Mouse (Mus musculus) intestine, embryonic 16.5 days (tissue): ENCODE data around the gene Ryr1. TPM values are rescaled to one million over a fixed set of nuclear protein-coding genes. Genes with fewer than 3 reads are reported as not detected.

Source experiments
- ATAC-seq: fragments of 200-750 bp; cut with Nextera tagmentation; 2 replicates; pipeline ENCODE4 v1.8.0; 2017; ENCODE audit warnings: moderate TSS enrichment, moderate library complexity
- H3K27ac ChIP-seq: fragments of 300-500 bp; sonication (generic); 2 replicates; pipeline ENCODE4 v1.5.1; 2014; ENCODE audit warnings: mild to moderate bottlenecking, low read length
- H3K27me3 ChIP-seq: fragments of 300-500 bp; sonication (generic); replicated peaks from 2 replicates; pipeline ENCODE4 v1.6.1; 2014; ENCODE audit warnings: low read length, control low read depth, mixed read lengths; ENCODE audit not compliant: control insufficient read depth, insufficient read depth
- H3K36me3 ChIP-seq: fragments of 300-500 bp; sonication (generic); 2 replicates; pipeline ENCODE4 v1.6.1; 2014; ENCODE audit warnings: low read length, control low read depth; ENCODE audit not compliant: control insufficient read depth, insufficient read depth
- H3K4me1 ChIP-seq: fragments of 300-500 bp; sonication (generic); 2 replicates; pipeline ENCODE4 v1.6.1; 2014; ENCODE audit warnings: low read length, control low read depth, mixed read lengths; ENCODE audit not compliant: control insufficient read depth, insufficient read depth
- H3K4me2 ChIP-seq: fragments of 300-500 bp; sonication (generic); 2 replicates; pipeline ENCODE4 v1.6.1; 2014; ENCODE audit warnings: low read depth, low read length, control low read depth
- H3K4me3 ChIP-seq: fragments of 300-500 bp; sonication (generic); 2 replicates; pipeline ENCODE4 v1.5.1; 2014; ENCODE audit warnings: mild to moderate bottlenecking, low read length
- H3K9ac ChIP-seq: fragments of 300-500 bp; sonication (generic); 2 replicates; pipeline ENCODE4 v1.6.1; 2014; ENCODE audit warnings: low read depth, low read length
- H3K9me3 ChIP-seq: fragments of 300-500 bp; sonication (generic); 2 replicates; pipeline ENCODE4 v1.6.1; 2016; ENCODE audit warnings: low read length, control low read depth; ENCODE audit not compliant: control insufficient read depth
- WGBS: fragments of 180-500 bp; shearing (Covaris S2); extraction: QIAGEN DNeasy Blood & Tissue Kit; methylation state at CpG from one replicate; pipeline ENCODE4 v1.1.7; 2014; 5-methylcytosine and 5-hydroxymethylcytosine counted together
- polyA plus RNA-seq: library from polyadenylated mRNA; unstranded; fragments of >200 nt; fragmentation: Nextera tagmentation; extraction: Ambion mirVana; gene quantifications from 2 replicates; pipeline ENCODE4 v1.2.1, GENCODE M21; 2015

Gene Ryr1
- polyA plus RNA-seq, 1 experiment from 2014 or later: 0.66 TPM

DNA sequence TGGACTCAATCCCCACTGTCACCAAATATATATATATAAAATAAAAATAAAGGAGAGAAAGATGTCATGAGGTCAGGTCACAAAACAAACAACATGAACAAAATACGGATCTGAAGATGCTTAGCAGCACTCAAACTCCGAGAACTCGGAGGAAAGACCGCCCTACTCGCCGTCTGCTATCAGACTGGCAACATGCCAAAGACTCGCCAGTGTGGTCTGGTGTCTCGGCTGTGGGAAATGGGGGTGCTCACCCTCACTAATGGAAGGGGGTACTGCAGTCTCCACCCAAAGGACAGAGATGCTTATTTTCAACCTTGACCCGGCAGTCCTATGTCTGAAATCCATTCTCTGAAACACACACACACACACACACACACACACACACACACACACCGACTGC lies 93.3 kb downstream of the Ryr1 start:
- Histone ChIP-seq H3K27ac (no peak overlapping the region), H3K27me3 (no peaks in the 10 kb centered on the region), H3K9me3 (no peaks in the 10 kb centered on the region), H3K36me3 (no peaks in the 10 kb centered on the region), H3K4me3 (no peak overlapping the region), H3K4me2 (no peak overlapping the region), H3K9ac (no peak overlapping the region), H3K4me1 (no peaks in the 10 kb centered on the region)
- 64% methylated on average over 10 of the region's 10 CpGs for WGBS
- no peak for ATAC-seq

DNA sequence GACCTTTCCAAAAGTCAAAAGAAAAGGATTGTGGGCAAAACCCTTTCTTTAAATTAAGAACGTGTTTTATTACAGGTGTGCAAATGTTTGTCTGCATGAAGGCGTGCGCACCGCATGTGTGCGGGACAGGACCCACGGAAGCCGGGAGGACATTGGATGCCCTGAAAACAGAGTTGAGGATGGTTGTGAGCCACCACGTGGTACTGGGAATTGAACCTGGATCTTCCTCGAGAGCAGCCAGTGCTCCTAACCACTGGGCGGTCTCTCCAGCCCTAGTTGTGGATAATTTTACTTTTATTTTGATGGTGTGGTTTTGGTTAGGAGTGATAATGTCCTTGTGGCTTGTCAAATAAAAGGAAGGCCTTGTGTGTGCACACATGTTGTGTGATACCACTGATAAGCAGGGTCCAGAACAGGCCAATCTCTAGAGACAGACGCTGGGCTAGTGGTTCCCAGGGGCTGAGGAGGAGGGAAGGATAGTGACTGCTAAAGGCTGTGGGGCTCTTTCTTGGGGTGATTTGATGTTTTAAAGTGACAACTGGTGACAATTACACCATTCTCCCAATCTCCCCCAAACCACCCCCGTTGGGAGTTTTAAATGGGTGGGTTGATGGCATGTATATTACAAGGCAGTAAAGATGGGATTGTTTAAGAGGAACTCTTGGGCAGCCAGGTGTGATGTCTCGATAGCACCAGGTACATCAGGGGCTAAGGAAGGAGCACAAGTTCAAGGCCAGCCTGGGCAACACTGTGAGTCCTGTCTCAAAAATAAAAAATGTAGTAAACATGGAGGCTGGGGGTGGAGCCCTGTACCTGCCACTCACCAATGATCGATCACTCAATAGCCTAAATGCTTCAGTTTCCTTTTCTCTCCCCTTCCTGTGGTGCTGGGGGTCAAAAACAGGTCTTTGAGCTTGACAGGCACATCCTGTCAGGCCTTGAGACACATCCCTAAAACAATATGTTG lies 95.0 kb downstream of the Ryr1 start:
- H3K4me2 ChIP-seq: no peak overlapping the region
- no peak overlapping the region for H3K27ac ChIP-seq
- H3K4me3 ChIP-seq: no peak overlapping the region
- H3K27me3 ChIP-seq: no peaks in the 10 kb centered on the region
- no peaks in the 10 kb centered on the region for H3K36me3 ChIP-seq
- no peaks in the 10 kb centered on the region for H3K4me1 ChIP-seq
- no peak overlapping the region for H3K9ac ChIP-seq
- no peaks in the 10 kb centered on the region for H3K9me3 ChIP-seq
- no peak; the same call in 1 of the 2 replicates for ATAC-seq
- WGBS: 87% methylated on average over 14 of the region's 14 CpGs

DNA sequence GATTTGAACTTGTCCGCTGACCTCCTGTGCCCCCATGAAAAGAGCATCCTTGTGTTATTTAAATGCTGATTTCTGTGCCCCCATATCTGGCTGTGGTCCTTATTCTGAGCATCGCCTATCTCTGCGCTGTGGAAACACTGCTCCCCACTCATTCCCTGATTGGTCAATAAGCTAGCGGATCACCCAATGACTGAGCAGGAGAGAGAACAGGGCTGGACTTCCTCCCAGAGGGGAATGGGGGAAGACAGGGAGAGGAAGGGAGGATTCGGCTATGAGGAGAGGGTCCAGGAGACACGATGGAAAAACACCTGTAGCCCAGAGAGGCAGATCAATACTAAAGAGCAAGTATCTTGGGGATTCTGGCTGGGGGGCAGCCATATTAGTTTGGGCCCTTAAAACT lies 96.2 kb downstream of the Ryr1 start:
- Histone ChIP-seq H3K9me3 (no peaks in the 10 kb centered on the region), H3K9ac (no peak overlapping the region), H3K4me2 (no peak overlapping the region), H3K27me3 (no peaks in the 10 kb centered on the region), H3K36me3 (no peaks in the 10 kb centered on the region), H3K4me3 (no peak overlapping the region), H3K27ac (no peak overlapping the region), H3K4me1 (no peaks in the 10 kb centered on the region)
- no peak for ATAC-seq
- WGBS: 86% methylated on average over 6 of the region's 6 CpGs

DNA sequence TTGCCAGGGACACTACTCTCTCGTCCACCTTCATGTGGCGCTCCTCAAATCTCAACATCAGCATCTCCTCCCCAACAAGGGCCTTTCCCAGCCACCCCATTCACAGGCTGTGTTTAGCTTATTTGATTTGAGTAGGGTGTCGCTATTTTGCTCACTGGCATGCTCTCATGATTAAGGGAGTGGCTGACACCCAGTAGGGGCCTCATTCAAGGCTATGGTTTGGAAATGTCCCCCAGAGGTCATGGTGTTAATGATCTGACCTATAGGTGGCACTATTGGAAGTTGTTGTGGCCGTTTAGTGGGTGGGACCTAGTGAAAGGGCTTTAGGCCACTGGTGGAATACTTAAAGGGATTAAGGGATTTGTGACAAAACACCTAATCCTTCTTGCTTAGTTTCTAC lies 98.2 kb downstream of the Ryr1 start:
- ATAC-seq: no peak
- Histone ChIP-seq H3K9me3 (no peaks in the 10 kb centered on the region), H3K4me1 (no peaks in the 10 kb centered on the region), H3K4me3 (no peak overlapping the region), H3K27ac (no peak overlapping the region), H3K27me3 (no peaks in the 10 kb centered on the region), H3K9ac (no peak overlapping the region), H3K36me3 (no peaks in the 10 kb centered on the region), H3K4me2 (no peak overlapping the region)
- WGBS: 71% methylated on average over 4 of the region's 4 CpGs

- no peaks in the 10 kb centered on the region for H3K27me3 ChIP-seq
- ATAC-seq: no peak
- no peak overlapping the region for H3K4me3 ChIP-seq
- no peak overlapping the region for H3K4me2 ChIP-seq
- no peaks in the 10 kb centered on the region for H3K9me3 ChIP-seq
- H3K27ac ChIP-seq: no peak overlapping the region
- 90% methylated on average over 5 of the region's 5 CpGs for WGBS
- no peaks in the 10 kb centered on the region for H3K36me3 ChIP-seq
- no peaks in the 10 kb centered on the region for H3K4me1 ChIP-seq
- no peak overlapping the region for H3K9ac ChIP-seq
Measured at GRCm38 (mm10) chr7:29026195-29026594, 98.8 kb downstream of the Ryr1 start.

GRCm38 (mm10) chr7:29025566-29025965 lies 99.4 kb downstream of the Ryr1 start:
- 75% methylated on average over 7 of the region's 7 CpGs for WGBS
- H3K4me1 ChIP-seq: no peaks in the 10 kb centered on the region
- no peaks in the 10 kb centered on the region for H3K9me3 ChIP-seq
- H3K9ac ChIP-seq: no peak overlapping the region
- H3K27me3 ChIP-seq: peaks cover 2% of the 10 kb centered on the region
- no peak for ATAC-seq
- no peak overlapping the region for H3K27ac ChIP-seq
- H3K4me2 ChIP-seq: no peak overlapping the region
- no peak overlapping the region for H3K4me3 ChIP-seq
- no peaks in the 10 kb centered on the region for H3K36me3 ChIP-seq

DNA sequence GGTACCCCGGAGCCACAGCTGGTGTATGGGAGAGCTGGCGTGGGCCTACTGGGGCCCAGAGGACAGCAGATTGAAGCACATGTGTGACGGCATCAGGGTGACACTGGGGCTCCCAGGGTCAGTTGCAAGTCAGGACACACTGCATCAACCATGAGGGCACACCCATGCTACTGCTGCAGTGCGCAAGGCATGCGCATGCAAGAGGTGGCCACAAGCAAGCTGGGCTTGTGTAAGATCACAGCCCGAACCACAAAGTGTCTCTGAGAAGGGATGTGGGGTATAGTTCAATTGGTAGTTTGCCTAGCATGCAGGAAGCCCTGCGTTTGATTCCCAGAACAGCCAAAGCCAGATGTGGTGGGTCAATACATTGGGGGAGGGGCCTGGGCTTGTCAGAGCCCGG lies 101.5 kb downstream of the Ryr1 start:
- Histone ChIP-seq H3K27me3 (peaks cover 21% of the 10 kb centered on the region), H3K27ac (no peak overlapping the region), H3K4me1 (peaks cover 8% of the 10 kb centered on the region), H3K9me3 (no peaks in the 10 kb centered on the region), H3K4me2 (no peak overlapping the region), H3K36me3 (no peaks in the 10 kb centered on the region), H3K9ac (no peak overlapping the region), H3K4me3 (no peak overlapping the region)
- WGBS: 89% methylated on average over 8 of the region's 8 CpGs
- no peak for ATAC-seq

- H3K9ac ChIP-seq: no peak overlapping the region
- peaks cover 8% of the 10 kb centered on the region for H3K4me1 ChIP-seq
- H3K9me3 ChIP-seq: no peaks in the 10 kb centered on the region
- WGBS: 83% methylated on average over 8 of the region's 8 CpGs
- no peak for ATAC-seq
- H3K27ac ChIP-seq: no peak overlapping the region
- no peaks in the 10 kb centered on the region for H3K36me3 ChIP-seq
- H3K4me3 ChIP-seq: no peak overlapping the region
- H3K4me2 ChIP-seq: no peak overlapping the region
- peaks cover 26% of the 10 kb centered on the region for H3K27me3 ChIP-seq
Measured at GRCm38 (mm10) chr7:29022479-29022878, 102.5 kb downstream of the Ryr1 start.

DNA sequence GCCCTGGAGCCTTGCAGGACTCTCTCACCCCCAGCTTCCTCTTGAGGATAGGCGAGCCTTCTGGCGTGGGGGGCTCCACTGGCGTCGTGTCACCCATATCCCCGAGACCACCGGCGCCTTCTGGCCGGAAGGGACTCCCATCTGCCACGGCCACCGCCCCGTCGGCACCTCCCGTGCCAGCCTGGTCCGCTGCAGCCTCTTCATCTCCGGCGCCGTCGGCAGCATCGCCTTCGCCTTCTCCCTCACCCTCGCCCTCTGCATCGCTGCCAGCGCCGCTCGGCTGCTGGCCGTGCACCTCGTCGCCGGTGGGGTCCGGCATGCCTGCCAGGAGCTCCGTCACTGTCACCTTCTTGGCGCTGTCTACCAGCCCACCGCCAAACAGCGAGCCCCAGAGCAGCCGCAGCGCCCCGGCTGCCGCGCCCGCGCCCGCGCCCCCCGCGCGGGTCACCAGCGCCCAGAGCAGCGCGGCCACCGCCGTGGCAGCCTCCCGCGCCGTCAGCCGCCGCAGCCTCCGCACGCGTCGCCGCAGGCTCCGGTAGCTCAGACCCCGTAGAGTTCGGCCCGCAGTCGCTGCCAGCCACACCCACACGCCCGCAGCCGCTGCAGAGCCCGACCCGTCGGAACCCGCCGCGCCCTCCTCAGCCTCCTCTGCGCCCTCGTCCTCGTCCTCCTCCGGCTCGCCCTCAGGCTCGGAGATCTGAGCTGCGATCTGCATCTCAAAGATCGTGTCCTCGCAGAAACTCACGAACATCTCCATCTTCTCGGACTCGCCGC lies 105.3 kb downstream of the Ryr1 start:
- Histone ChIP-seq H3K36me3 (no peaks in the 10 kb centered on the region), H3K9ac (peak overlapping the region; percentile 56), H3K27me3 (peaks cover 26% of the 10 kb centered on the region), H3K9me3 (0 out of 2 replicates have a peak, but pooled peaks cover 4% of the 10 kb centered on the region), H3K4me2 (peak overlapping the region; percentile 83), H3K4me3 (peak overlapping the region; percentile 46), H3K4me1 (peaks cover 8% of the 10 kb centered on the region), H3K27ac (no peak overlapping the region)
- WGBS: 4% methylated on average over 82 of the region's 88 CpGs
- ATAC-seq: no peak; the same call in 1 of the 2 replicates
